Mouse (Mus musculus): ENCODE data around the gene Frmd4b.

DNA sequence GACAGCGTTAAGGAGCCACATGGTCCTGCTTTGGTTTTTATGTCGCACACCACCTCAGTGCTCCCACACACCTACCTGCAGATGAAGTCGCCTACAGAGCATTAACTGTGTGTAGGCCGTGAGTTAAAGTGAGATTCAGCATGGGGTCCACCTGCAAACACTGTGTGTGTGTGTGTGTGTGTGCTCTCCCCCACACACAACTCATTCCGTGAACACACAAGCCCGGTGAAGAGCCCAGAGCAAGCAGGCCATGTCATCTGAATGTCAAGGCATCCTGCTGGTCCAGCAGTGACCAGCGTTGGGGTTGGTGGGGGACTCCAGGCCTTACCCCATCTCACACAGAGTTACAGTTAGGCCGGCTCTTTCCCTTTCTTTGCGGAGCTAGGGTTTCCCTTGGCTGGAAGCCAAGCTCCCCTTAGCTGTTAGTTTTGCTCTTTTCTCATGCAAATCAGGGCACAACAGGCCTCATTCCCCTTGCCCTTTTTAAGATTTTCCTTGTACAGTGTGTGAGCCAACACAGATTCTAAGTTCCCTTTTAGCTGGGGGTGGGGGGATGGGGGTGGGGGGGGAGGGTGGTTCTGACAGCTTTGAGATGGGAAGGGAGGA is 220.9 kb downstream of the Frmd4b start:
- TF ChIP-seq CTCF (IDR thresholded peaks at IDR 0.05) (no peak), EP300 (IDR thresholded peaks at IDR 0.05) (no peak)

Measured in lung, postnatal 0 days (tissue).